Mouse (Mus musculus) embryonic facial prominence, embryonic 13.5 days (tissue): ENCODE results near the gene Sv2c. TPM values are rescaled to one million over a fixed set of nuclear protein-coding genes. Genes with fewer than 3 reads are reported as not detected.

Source experiments
- ATAC-seq: fragments of 200-750 bp; cut with Nextera tagmentation; 2 replicates; pipeline ENCODE4 v1.8.0; 2017; ENCODE audit warnings: low read depth; ENCODE audit not compliant: insufficient number of reproducible peaks, insufficient read depth, low FRiP score, low TSS enrichment
- H3K27ac ChIP-seq: fragments of 300-500 bp; sonication (generic); 2 replicates; pipeline ENCODE4 v1.5.1; 2015; ENCODE audit warnings: moderate library complexity, mild to moderate bottlenecking, inconsistent platforms
- H3K27me3 ChIP-seq: fragments of 300-500 bp; sonication (generic); 2 replicates; pipeline ENCODE4 v1.6.1; 2015; ENCODE audit warnings: mild to moderate bottlenecking, inconsistent platforms
- H3K36me3 ChIP-seq: fragments of 300-500 bp; sonication (generic); 2 replicates; pipeline ENCODE4 v1.6.1; 2015; ENCODE audit warnings: mild to moderate bottlenecking, inconsistent platforms
- H3K4me1 ChIP-seq: fragments of 300-500 bp; sonication (generic); 2 replicates; pipeline ENCODE4 v1.6.1; 2015; ENCODE audit warnings: inconsistent platforms
- H3K4me2 ChIP-seq: fragments of 300-500 bp; sonication (generic); 2 replicates; pipeline ENCODE4 v1.6.1; 2015; ENCODE audit warnings: moderate library complexity, mild to moderate bottlenecking, inconsistent platforms
- H3K4me3 ChIP-seq: fragments of 300-500 bp; sonication (generic); 2 replicates; pipeline ENCODE4 v1.5.1; 2015; ENCODE audit warnings: mild to moderate bottlenecking, inconsistent platforms
- H3K9ac ChIP-seq: fragments of 300-500 bp; sonication (generic); 2 replicates; pipeline ENCODE4 v1.6.1; 2015; ENCODE audit warnings: mild to moderate bottlenecking, inconsistent platforms
- H3K9me3 ChIP-seq: fragments of 300-500 bp; sonication (generic); 2 replicates; pipeline ENCODE4 v1.6.1; 2016; ENCODE audit warnings: inconsistent platforms
- WGBS: fragments of 180-500 bp; shearing (Covaris S2); methylation state at CpG from one replicate; pipeline ENCODE4 v1.1.7; 2015; ENCODE audit warnings: mixed read lengths; 5-methylcytosine and 5-hydroxymethylcytosine counted together
- polyA plus RNA-seq: library from polyadenylated mRNA; unstranded; fragments of >200 nt; fragmentation: Nextera tagmentation; extraction: Ambion mirVana; gene quantifications from 2 replicates; pipeline ENCODE4 v1.2.1, GENCODE M21; 2015

Sv2c gene
- polyA plus RNA-seq, 1 experiment from 2014 or later = 1.5 TPM

GRCm38 (mm10) chr13:95965162-95965561, 167.2 kb downstream of the Sv2c start:
- no peak for ATAC-seq
- no peaks in the 10 kb centered on the region for H3K27me3 ChIP-seq
- WGBS = 62% methylated on average over 10 of the region's 10 CpGs
- peak overlapping the region; percentile 84; the same call in 1 of the 2 replicates for H3K27ac ChIP-seq
- peaks cover 54% of the 10 kb centered on the region for H3K4me1 ChIP-seq
- no peaks in the 10 kb centered on the region for H3K36me3 ChIP-seq
- H3K9ac ChIP-seq = no peak overlapping the region
- no peak overlapping the region for H3K4me3 ChIP-seq
- H3K4me2 ChIP-seq = no peak overlapping the region
- no peaks in the 10 kb centered on the region for H3K9me3 ChIP-seq

- H3K4me3 ChIP-seq = no peak overlapping the region
- no peak overlapping the region for H3K9ac ChIP-seq
- H3K4me2 ChIP-seq = no peak overlapping the region
- no peaks in the 10 kb centered on the region for H3K36me3 ChIP-seq
- peak overlapping the region; percentile 84 for H3K27ac ChIP-seq
- peaks cover 63% of the 10 kb centered on the region for H3K4me1 ChIP-seq
- no peak for ATAC-seq
- WGBS = 9% methylated on average over 8 of the region's 8 CpGs
- no peaks in the 10 kb centered on the region for H3K27me3 ChIP-seq
- H3K9me3 ChIP-seq = no peaks in the 10 kb centered on the region
Observed at GRCm38 (mm10) chr13:95964226-95964625, 168.2 kb downstream of the Sv2c start.

- Histone ChIP-seq H3K4me2 (no peak overlapping the region), H3K9ac (no peak overlapping the region), H3K9me3 (no peaks in the 10 kb centered on the region), H3K4me1 (peaks cover 63% of the 10 kb centered on the region), H3K27ac (peak overlapping the region; percentile 84), H3K4me3 (no peak overlapping the region), H3K27me3 (no peaks in the 10 kb centered on the region), H3K36me3 (no peaks in the 10 kb centered on the region)
- WGBS = 61% methylated on average over 1 of the region's 1 CpGs
- ATAC-seq = no peak
Observed at GRCm38 (mm10) chr13:95963671-95964070, 168.7 kb downstream of the Sv2c start.

GRCm38 (mm10) chr13:95961905-95962304, 170.5 kb downstream of the Sv2c start:
- 41% methylated on average over 7 of the region's 7 CpGs for WGBS

GRCm38 (mm10) chr13:95961191-95961791, 171.1 kb downstream of the Sv2c start:
- Histone ChIP-seq H3K4me1 (peaks cover 55% of the 10 kb centered on the region), H3K4me3 (peak overlapping the region; percentile 43), H3K9me3 (no peaks in the 10 kb centered on the region), H3K36me3 (no peaks in the 10 kb centered on the region), H3K4me2 (peak overlapping the region; percentile 78), H3K27ac (no peak overlapping the region), H3K27me3 (no peaks in the 10 kb centered on the region), H3K9ac (peak overlapping the region; percentile 64)
- 9% methylated on average over 29 of the region's 29 CpGs for WGBS
- ATAC-seq = no peak

More at GRCm38 (mm10) chr13:95961905-95962304, 170.5 kb downstream of the Sv2c start:
- no peaks in the 10 kb centered on the region for H3K27me3 ChIP-seq
- ATAC-seq = no peak
- 0 out of 2 replicates have a peak overlapping the region, but pooled peaks have one; percentile 64 for H3K9ac ChIP-seq
- H3K4me2 ChIP-seq = peak overlapping the region; percentile 78
- H3K4me3 ChIP-seq = peak overlapping the region; percentile 43; the same call in 1 of the 2 replicates
- no peaks in the 10 kb centered on the region for H3K9me3 ChIP-seq
- H3K27ac ChIP-seq = no peak overlapping the region
- H3K36me3 ChIP-seq = no peaks in the 10 kb centered on the region
- peaks cover 59% of the 10 kb centered on the region for H3K4me1 ChIP-seq

GRCm38 (mm10) chr13:95960477-95961185, 171.7 kb downstream of the Sv2c start:
- Histone ChIP-seq H3K36me3 (no peaks in the 10 kb centered on the region), H3K9ac (peak overlapping the region; percentile 64), H3K4me3 (peak overlapping the region; percentile 43), H3K4me2 (peak overlapping the region; percentile 78), H3K4me1 (peaks cover 49% of the 10 kb centered on the region), H3K27me3 (no peaks in the 10 kb centered on the region), H3K9me3 (no peaks in the 10 kb centered on the region), H3K27ac (peak overlapping the region; percentile 51; the same call in 1 of the 2 replicates)
- WGBS = 5% methylated on average over 10 of the region's 10 CpGs
- ATAC-seq = no peak

GRCm38 (mm10) chr13:95959651-95960476, 172.5 kb downstream of the Sv2c start:
- peak overlapping the region; percentile 66 for H3K27ac ChIP-seq
- H3K27me3 ChIP-seq = no peaks in the 10 kb centered on the region
- no peak for ATAC-seq
- H3K36me3 ChIP-seq = no peaks in the 10 kb centered on the region
- H3K4me2 ChIP-seq = peak overlapping the region; percentile 78
- no peaks in the 10 kb centered on the region for H3K9me3 ChIP-seq
- peak overlapping the region; percentile 51 for H3K9ac ChIP-seq
- H3K4me1 ChIP-seq = peaks cover 41% of the 10 kb centered on the region
- H3K4me3 ChIP-seq = peak overlapping the region; percentile 3; the same call in 1 of the 2 replicates
- WGBS = 5% methylated on average over 14 of the region's 14 CpGs

GRCm38 (mm10) chr13:95957134-95957533, 175.2 kb downstream of the Sv2c start:
- no peaks in the 10 kb centered on the region for H3K9me3 ChIP-seq
- H3K27ac ChIP-seq = no peak overlapping the region
- H3K36me3 ChIP-seq = no peaks in the 10 kb centered on the region
- peaks cover 25% of the 10 kb centered on the region for H3K4me1 ChIP-seq
- H3K4me3 ChIP-seq = no peak overlapping the region
- H3K9ac ChIP-seq = no peak overlapping the region
- no peak overlapping the region for H3K4me2 ChIP-seq
- no peak for ATAC-seq
- WGBS = 78% methylated on average over 10 of the region's 10 CpGs
- H3K27me3 ChIP-seq = no peaks in the 10 kb centered on the region

- H3K27ac ChIP-seq = no peak overlapping the region
- 72% methylated on average over 2 of the region's 2 CpGs for WGBS
Observed at GRCm38 (mm10) chr13:95956327-95956781, 176.0 kb downstream of the Sv2c start.

GRCm38 (mm10) chr13:95955204-95955603, 177.2 kb downstream of the Sv2c start:
- Histone ChIP-seq H3K4me1 (peaks cover 18% of the 10 kb centered on the region), H3K4me3 (no peak overlapping the region), H3K36me3 (no peaks in the 10 kb centered on the region), H3K9me3 (no peaks in the 10 kb centered on the region), H3K27me3 (no peaks in the 10 kb centered on the region), H3K27ac (no peak overlapping the region), H3K4me2 (no peak overlapping the region), H3K9ac (no peak overlapping the region)
- no peak for ATAC-seq
- 67% methylated on average over 5 of the region's 5 CpGs for WGBS

More at GRCm38 (mm10) chr13:95956327-95956781, 176.0 kb downstream of the Sv2c start:
- peaks cover 19% of the 10 kb centered on the region for H3K4me1 ChIP-seq
- H3K9ac ChIP-seq = no peak overlapping the region
- no peaks in the 10 kb centered on the region for H3K36me3 ChIP-seq
- H3K27me3 ChIP-seq = no peaks in the 10 kb centered on the region
- no peak for ATAC-seq
- no peak overlapping the region for H3K4me2 ChIP-seq
- H3K4me3 ChIP-seq = no peak overlapping the region
- H3K9me3 ChIP-seq = no peaks in the 10 kb centered on the region

- Histone ChIP-seq H3K27ac (no peak overlapping the region), H3K4me3 (no peak overlapping the region), H3K4me1 (peaks cover 9% of the 10 kb centered on the region; the same call in 1 of the 2 replicates), H3K4me2 (no peak overlapping the region), H3K9ac (no peak overlapping the region), H3K9me3 (no peaks in the 10 kb centered on the region), H3K27me3 (no peaks in the 10 kb centered on the region), H3K36me3 (no peaks in the 10 kb centered on the region)
- 77% methylated on average over 4 of the region's 4 CpGs for WGBS
- ATAC-seq = no peak
Observed at GRCm38 (mm10) chr13:95953636-95954035, 178.7 kb downstream of the Sv2c start.
